Mouse (Mus musculus): ENCODE measurements around the gene Sox6. TPM values are rescaled to one million over a fixed set of nuclear protein-coding genes. Genes with fewer than 3 reads are reported as not detected.

Sox6 gene
- polyA plus RNA-seq, 1 experiment, result 6.0 TPM

DNA sequence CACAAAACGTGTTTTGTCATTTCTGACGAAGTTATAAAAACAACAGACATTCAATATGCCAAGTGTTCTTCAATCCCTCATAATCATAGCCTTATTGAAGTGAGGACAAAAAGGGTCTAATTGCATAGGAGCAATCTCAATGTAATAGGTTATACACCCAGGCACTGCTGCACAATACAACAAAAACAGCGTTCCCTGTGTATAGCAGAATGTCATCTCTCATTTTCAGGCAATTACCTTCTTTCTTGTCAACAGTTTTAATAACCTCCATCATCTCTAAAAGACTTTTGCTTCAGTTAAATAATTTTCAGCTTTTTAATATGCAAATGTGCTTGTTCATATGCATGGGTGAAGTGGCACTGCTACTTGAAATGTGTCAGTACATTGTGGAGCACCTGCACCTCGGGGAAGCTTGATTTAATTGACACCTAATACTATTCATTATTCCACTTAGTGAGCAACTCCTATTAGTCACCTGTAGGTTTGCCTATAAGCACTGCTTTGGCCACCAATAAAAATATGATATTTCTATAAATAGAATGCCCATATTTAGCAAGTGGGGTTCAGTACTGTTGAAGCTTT is 292.8 kb downstream of the Sox6 start:
- Histone ChIP-seq H3K27me3 (ENCODE audit: control insufficient read depth, insufficient read depth, low read length) (no peaks in the 10 kb centered on the region), H3K36me3 (ENCODE audit: control insufficient read depth, insufficient read depth, low read length) (no peaks in the 10 kb centered on the region), H3K4me1 (ENCODE audit: control insufficient read depth, insufficient read depth, insufficient read length) (no peaks in the 10 kb centered on the region), H3K4me3 (ENCODE audit: extremely low read depth, insufficient read depth, insufficient read length) (no peak overlapping the region), H3K27ac (ENCODE audit: insufficient read depth, low read length) (no peak overlapping the region)
- DNase-seq (ENCODE audit: low read depth in 1 of 2, low spot score in 2 of 2), result no peak
- 86% methylated on average over 4 of the region's 4 CpGs for WGBS
- TF ChIP-seq CTCF (IDR thresholded peaks at IDR 0.05; ENCODE audit: extremely low read depth, insufficient read depth, insufficient read length, insufficient replicate concordance), result no peak
- TF ChIP-seq POLR2A (IDR thresholded peaks at IDR 0.05; ENCODE audit: low read depth, low read length), result no peak

DNA sequence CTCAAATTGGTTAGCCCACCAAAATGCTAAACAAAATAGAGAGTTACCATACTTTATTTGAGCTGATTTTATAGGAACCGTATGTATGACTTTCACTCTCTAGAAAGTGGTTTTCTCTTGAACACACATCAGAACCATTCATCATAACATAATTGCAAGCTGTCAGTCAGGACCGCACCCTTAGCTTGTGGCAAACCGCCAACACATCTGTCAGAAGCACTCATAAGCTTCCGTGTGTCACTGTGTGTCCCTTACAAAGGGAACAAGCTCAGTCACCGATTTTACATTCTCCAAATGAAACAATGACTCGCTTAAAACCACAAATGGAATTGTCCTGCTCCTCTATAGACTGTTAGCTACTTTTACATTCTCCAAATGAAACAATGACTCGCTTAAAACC is 304.5 kb downstream of the Sox6 start:
- TF ChIP-seq CTCF (IDR thresholded peaks at IDR 0.05; ENCODE audit: extremely low read depth, insufficient read depth, insufficient read length, insufficient replicate concordance) (no peak), POLR2A (IDR thresholded peaks at IDR 0.05; ENCODE audit: low read depth, low read length) (no peak)
- Histone ChIP-seq H3K4me1 (ENCODE audit: control insufficient read depth, insufficient read depth, insufficient read length) (no peaks in the 10 kb centered on the region), H3K27ac (ENCODE audit: insufficient read depth, low read length) (no peak overlapping the region), H3K4me3 (ENCODE audit: extremely low read depth, insufficient read depth, insufficient read length) (no peak overlapping the region), H3K36me3 (ENCODE audit: control insufficient read depth, insufficient read depth, low read length) (no peaks in the 10 kb centered on the region), H3K27me3 (ENCODE audit: control insufficient read depth, insufficient read depth, low read length) (no peaks in the 10 kb centered on the region)
- WGBS, result 5% methylated on average over 7 of the region's 7 CpGs
- DNase-seq (ENCODE audit: low read depth in 1 of 2, low spot score in 2 of 2), result peak in 1 of 2 experiments; percentile 3

DNA sequence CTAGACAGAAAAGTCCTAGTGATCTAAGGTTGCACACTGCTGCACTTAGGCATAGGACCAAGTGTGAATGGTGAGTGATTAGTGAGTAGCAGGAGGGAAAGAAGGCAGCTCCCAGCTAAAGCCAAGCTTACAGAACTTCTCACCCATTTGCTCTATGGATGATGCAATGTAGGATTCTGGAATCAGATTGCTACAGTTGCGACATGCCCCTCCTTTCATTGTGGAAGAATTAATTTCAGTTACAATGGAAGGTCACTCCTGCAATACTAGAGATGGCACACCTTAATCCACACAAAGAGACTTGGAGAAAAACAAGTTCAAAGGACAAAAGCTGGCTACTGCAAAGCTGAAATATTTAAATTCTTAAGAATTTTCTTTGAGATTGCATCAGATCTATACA is 305.8 kb downstream of the Sox6 start:
- H3K4me1 ChIP-seq (ENCODE audit: control insufficient read depth, insufficient read depth, insufficient read length), result no peaks in the 10 kb centered on the region
- no peak overlapping the region for H3K4me3 ChIP-seq (ENCODE audit: extremely low read depth, insufficient read depth, insufficient read length)
- no peaks in the 10 kb centered on the region for H3K27me3 ChIP-seq (ENCODE audit: control insufficient read depth, insufficient read depth, low read length)
- H3K36me3 ChIP-seq (ENCODE audit: control insufficient read depth, insufficient read depth, low read length), result no peaks in the 10 kb centered on the region
- no peak overlapping the region for H3K27ac ChIP-seq (ENCODE audit: insufficient read depth, low read length)
- DNase-seq (ENCODE audit: low read depth in 1 of 2, low spot score in 2 of 2), result no peak
- TF ChIP-seq POLR2A (IDR thresholded peaks at IDR 0.05; ENCODE audit: low read depth, low read length) (no peak), CTCF (IDR thresholded peaks at IDR 0.05; ENCODE audit: extremely low read depth, insufficient read depth, insufficient read length, insufficient replicate concordance) (no peak)
- 92% methylated on average over 1 of the region's 1 CpGs for WGBS

DNA sequence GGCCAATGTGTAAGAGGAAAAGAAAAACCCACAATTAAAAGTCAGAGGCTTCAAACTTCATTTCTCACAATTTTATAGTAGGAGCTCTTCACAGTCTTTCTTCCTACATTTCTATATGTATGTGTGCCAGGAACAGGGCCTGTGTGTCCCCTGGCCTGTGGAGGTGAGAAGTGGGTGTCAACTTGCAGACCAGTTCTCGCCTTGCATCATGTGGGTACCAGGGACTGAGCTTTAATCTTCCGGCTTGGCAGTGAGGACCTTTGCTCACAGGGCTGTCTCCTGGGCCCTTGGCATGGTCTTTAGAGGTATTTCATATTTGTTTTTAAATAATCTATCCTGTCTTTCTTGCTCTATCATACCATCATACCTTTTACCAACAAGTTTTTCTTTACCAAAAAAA is 311.8 kb downstream of the Sox6 start:
- H3K27me3 ChIP-seq (ENCODE audit: control insufficient read depth, insufficient read depth, low read length), result no peaks in the 10 kb centered on the region
- no peak for DNase-seq (ENCODE audit: low read depth in 1 of 2, low spot score in 2 of 2)
- TF ChIP-seq CTCF (IDR thresholded peaks at IDR 0.05; ENCODE audit: extremely low read depth, insufficient read depth, insufficient read length, insufficient replicate concordance), result no peak
- TF ChIP-seq POLR2A (IDR thresholded peaks at IDR 0.05; ENCODE audit: low read depth, low read length), result no peak
- no peak overlapping the region for H3K27ac ChIP-seq (ENCODE audit: insufficient read depth, low read length)
- 85% methylated on average over 2 of the region's 2 CpGs for WGBS
- H3K36me3 ChIP-seq (ENCODE audit: control insufficient read depth, insufficient read depth, low read length), result no peaks in the 10 kb centered on the region
- no peak overlapping the region for H3K4me3 ChIP-seq (ENCODE audit: extremely low read depth, insufficient read depth, insufficient read length)
- H3K4me1 ChIP-seq (ENCODE audit: control insufficient read depth, insufficient read depth, insufficient read length), result no peaks in the 10 kb centered on the region

DNA sequence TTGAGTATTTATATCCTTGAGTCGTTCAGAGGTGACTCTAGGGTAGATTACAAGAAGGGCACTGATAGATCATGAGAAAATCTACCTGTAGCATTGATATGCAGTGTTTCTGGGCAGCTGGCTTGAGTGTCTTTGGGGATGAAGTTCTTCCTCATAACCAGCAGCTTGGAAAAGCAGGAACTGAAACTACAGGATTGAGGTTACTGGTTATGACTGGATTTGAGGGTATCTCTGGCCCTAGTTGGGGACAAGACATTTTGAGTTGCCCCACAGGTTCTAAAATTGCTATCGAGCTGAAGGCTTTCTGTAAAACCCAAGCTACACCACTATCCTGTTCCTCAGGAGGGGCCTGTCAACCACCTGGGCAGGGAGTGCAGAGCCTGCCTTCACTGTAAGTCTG is 314.2 kb downstream of the Sox6 start:
- TF ChIP-seq CTCF (IDR thresholded peaks at IDR 0.05; ENCODE audit: extremely low read depth, insufficient read depth, insufficient read length, insufficient replicate concordance) (no peak), POLR2A (IDR thresholded peaks at IDR 0.05; ENCODE audit: low read depth, low read length) (no peak)
- 83% methylated on average over 2 of the region's 2 CpGs for WGBS
- no peak for DNase-seq (ENCODE audit: low read depth in 1 of 2, low spot score in 2 of 2)

DNA sequence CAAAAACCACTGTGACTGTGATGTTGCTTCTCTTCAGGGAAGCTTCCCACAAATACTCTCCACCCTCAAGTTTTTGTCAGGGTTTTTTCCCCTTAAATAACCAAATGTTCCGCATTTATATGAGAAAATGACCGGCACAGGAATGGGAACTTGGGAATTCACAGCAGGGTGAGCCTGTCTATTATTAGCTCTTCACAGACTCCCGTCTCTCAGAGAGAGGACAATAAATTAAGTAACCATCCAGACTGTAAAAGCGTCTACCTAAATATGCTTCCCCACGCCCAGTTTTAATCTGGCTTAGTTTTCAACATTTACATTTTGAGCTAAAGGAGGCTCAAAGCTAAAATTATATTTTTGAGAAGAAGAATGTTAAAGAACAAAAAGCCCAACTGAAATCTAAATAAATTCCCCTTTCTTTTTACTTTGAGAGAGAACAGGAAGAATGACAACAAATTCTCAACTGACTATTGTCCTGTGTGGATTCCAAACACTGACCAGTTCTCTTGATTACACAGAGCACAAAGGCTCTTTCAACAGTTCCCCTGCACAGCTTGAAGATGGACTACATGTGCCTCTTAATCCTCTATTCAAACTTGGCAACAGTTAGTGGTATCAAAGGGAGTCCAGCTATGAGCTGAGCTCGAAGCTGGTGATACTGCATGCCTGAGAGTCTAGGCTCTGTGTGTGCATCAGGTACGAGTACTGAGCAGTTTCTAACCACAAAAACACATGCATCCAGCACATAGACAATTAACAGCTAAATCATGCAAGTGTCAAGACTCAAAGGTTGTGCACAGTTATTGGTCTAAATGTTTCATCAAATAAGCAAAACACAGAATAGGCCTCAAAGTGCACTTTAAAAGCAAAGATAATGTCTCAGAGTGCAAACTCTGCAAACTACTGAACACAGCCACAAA is 316.7 kb downstream of the Sox6 start:
- Histone ChIP-seq H3K27me3 (ENCODE audit: control insufficient read depth, insufficient read depth, low read length) (no peaks in the 10 kb centered on the region), H3K36me3 (ENCODE audit: control insufficient read depth, insufficient read depth, low read length) (no peaks in the 10 kb centered on the region), H3K4me3 (ENCODE audit: extremely low read depth, insufficient read depth, insufficient read length) (no peak overlapping the region), H3K4me1 (ENCODE audit: control insufficient read depth, insufficient read depth, insufficient read length) (no peaks in the 10 kb centered on the region), H3K27ac (ENCODE audit: insufficient read depth, low read length) (no peak overlapping the region)
- TF ChIP-seq POLR2A (IDR thresholded peaks at IDR 0.05; ENCODE audit: low read depth, low read length), result no peak
- no peak for TF ChIP-seq CTCF (IDR thresholded peaks at IDR 0.05; ENCODE audit: extremely low read depth, insufficient read depth, insufficient read length, insufficient replicate concordance)
- no peak for DNase-seq (ENCODE audit: low read depth in 1 of 2, low spot score in 2 of 2)
- WGBS, result 75% methylated on average over 7 of the region's 7 CpGs

More for the DNA sequence above, 314.2 kb downstream of the Sox6 start:
- no peaks in the 10 kb centered on the region for H3K4me1 ChIP-seq (ENCODE audit: control insufficient read depth, insufficient read depth, insufficient read length)
- no peaks in the 10 kb centered on the region for H3K27me3 ChIP-seq (ENCODE audit: control insufficient read depth, insufficient read depth, low read length)
- H3K4me3 ChIP-seq (ENCODE audit: extremely low read depth, insufficient read depth, insufficient read length), result no peak overlapping the region
- no peaks in the 10 kb centered on the region for H3K36me3 ChIP-seq (ENCODE audit: control insufficient read depth, insufficient read depth, low read length)
- no peak overlapping the region for H3K27ac ChIP-seq (ENCODE audit: insufficient read depth, low read length)

DNA sequence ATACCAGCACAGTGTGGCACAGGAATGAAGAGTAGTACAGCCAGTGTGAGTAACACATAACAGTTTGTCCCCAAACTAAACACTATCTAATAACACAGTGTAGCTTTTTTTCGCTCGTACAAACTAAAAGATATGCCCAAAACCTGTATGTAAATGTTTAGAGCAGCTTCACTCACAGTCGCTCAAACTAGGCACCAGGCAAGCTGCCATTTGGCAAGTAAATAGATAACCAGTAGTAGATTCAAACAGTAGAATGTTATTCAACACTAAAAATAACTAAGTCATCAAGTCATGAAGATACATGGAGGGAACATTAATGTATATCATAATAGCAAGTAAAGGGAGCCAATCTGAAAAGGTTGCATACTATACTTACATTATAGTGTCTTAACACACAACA is 318.8 kb downstream of the Sox6 start:
- Histone ChIP-seq H3K4me1 (ENCODE audit: control insufficient read depth, insufficient read depth, insufficient read length) (no peaks in the 10 kb centered on the region), H3K27me3 (ENCODE audit: control insufficient read depth, insufficient read depth, low read length) (no peaks in the 10 kb centered on the region), H3K27ac (ENCODE audit: insufficient read depth, low read length) (no peak overlapping the region), H3K36me3 (ENCODE audit: control insufficient read depth, insufficient read depth, low read length) (no peaks in the 10 kb centered on the region), H3K4me3 (ENCODE audit: extremely low read depth, insufficient read depth, insufficient read length) (no peak overlapping the region)
- 91% methylated on average over 3 of the region's 3 CpGs for WGBS
- DNase-seq (ENCODE audit: low read depth in 1 of 2, low spot score in 2 of 2), result no peak
- TF ChIP-seq POLR2A (IDR thresholded peaks at IDR 0.05; ENCODE audit: low read depth, low read length) (no peak), CTCF (IDR thresholded peaks at IDR 0.05; ENCODE audit: extremely low read depth, insufficient read depth, insufficient read length, insufficient replicate concordance) (no peak)
